Mouse (Mus musculus) liver, embryonic 11.5 days (tissue): ENCODE results near the gene Engase. TPM values are rescaled to one million over a fixed set of nuclear protein-coding genes. Genes with fewer than 3 reads are reported as not detected.

Experiments
- ATAC-seq: fragments of 200-750 bp; cut with Nextera tagmentation; replicated peaks from 2 replicates; pipeline ENCODE4 v1.8.0; 2017; ENCODE audit warnings: moderate number of reproducible peaks, mild to moderate bottlenecking, moderate TSS enrichment, moderate library complexity; ENCODE audit not compliant: low FRiP score
- DNase-seq: peaks from one replicate; pipeline ENCODE4 v3.0.0-alpha.2; 2017; ENCODE audit warnings: low spot score
- H3K27ac ChIP-seq: fragments of 300-500 bp; sonication (generic); 2 replicates; pipeline ENCODE4 v1.5.1; 2014; ENCODE audit warnings: mild to moderate bottlenecking, low read depth, low read length, control low read depth
- H3K27me3 ChIP-seq: fragments of 300-500 bp; sonication (generic); replicated peaks from 2 replicates; pipeline ENCODE4 v1.6.1; 2014; ENCODE audit warnings: low read length, mixed read lengths; ENCODE audit not compliant: control insufficient read depth, insufficient read depth
- H3K36me3 ChIP-seq: fragments of 300-500 bp; sonication (generic); 2 replicates; pipeline ENCODE4 v1.6.1; 2014; ENCODE audit warnings: mild to moderate bottlenecking, low read length, moderate library complexity, mixed read lengths; ENCODE audit not compliant: control insufficient read depth, insufficient read depth
- H3K4me1 ChIP-seq: fragments of 300-500 bp; sonication (generic); replicated peaks from 2 replicates; pipeline ENCODE4 v1.6.1; 2014; ENCODE audit warnings: low read length, mixed read lengths; ENCODE audit not compliant: control insufficient read depth, insufficient read depth
- H3K4me2 ChIP-seq: fragments of 300-500 bp; sonication (generic); 2 replicates; pipeline ENCODE4 v1.6.1; 2014; ENCODE audit warnings: mild to moderate bottlenecking, control low read depth, moderate library complexity
- H3K4me3 ChIP-seq: fragments of 300-500 bp; sonication (generic); 2 replicates; pipeline ENCODE4 v1.5.1; 2014; ENCODE audit warnings: low read depth, low read length, control low read depth
- H3K9ac ChIP-seq: fragments of 300-500 bp; sonication (generic); 2 replicates; pipeline ENCODE4 v1.6.1; 2014; ENCODE audit warnings: low read depth, low read length, control low read depth
- H3K9me3 ChIP-seq: fragments of 300-500 bp; sonication (generic); 2 replicates; pipeline ENCODE4 v1.6.1; 2016; ENCODE audit warnings: low read length, inconsistent platforms, mixed read lengths; ENCODE audit not compliant: control insufficient read depth
- WGBS: fragments of 180-500 bp; shearing (Covaris S2); extraction: QIAGEN DNeasy Blood & Tissue Kit; methylation state at CpG from one replicate; pipeline ENCODE4 v1.1.7; 2014; 5-methylcytosine and 5-hydroxymethylcytosine counted together
- polyA plus RNA-seq: library from polyadenylated mRNA; unstranded; fragments of >200 nt; fragmentation: Nextera tagmentation; extraction: Ambion mirVana; gene quantifications from 2 replicates; pipeline ENCODE4 v1.2.1, GENCODE M21; 2014

Engase gene
- polyA plus RNA-seq: 13.4 and 14.3 TPM in 2 replicates

GRCm38 (mm10) chr11:118476396-118477373 lies at the start of gene Engase:
Gene Engase (plus strand): TSS chr11:118476829.
- Histone ChIP-seq H3K27ac (peak within 1 kb of the TSS; percentile 17; the same call in 1 of the 2 replicates), H3K4me2 (peak within 1 kb of the TSS; percentile 85), H3K9ac (peak within 1 kb of the TSS; percentile 83), H3K9me3 (no peaks in the 10 kb centered on the region), H3K27me3 (no peaks in the 10 kb centered on the region), H3K36me3 (peaks cover 2% of the 10 kb centered on the region; the same call in 1 of the 2 replicates), H3K4me3 (peak within 1 kb of the TSS; percentile 81), H3K4me1 (peaks cover 19% of the 10 kb centered on the region; the same call in 1 of the 2 replicates)
- DNase-seq (peak; percentile 95), ATAC-seq (peak; percentile 99)
- WGBS: under 1% methylated on average over 56 of the region's 57 CpGs

GRCm38 (mm10) chr11:118427266-118427779 lies 49.3 kb upstream of the Engase start:
- ATAC-seq: no peak
- no peaks in the 10 kb centered on the region for H3K36me3 ChIP-seq
- peaks cover 15% of the 10 kb centered on the region for H3K4me1 ChIP-seq
- no peak for DNase-seq
- no peak overlapping the region for H3K9ac ChIP-seq
- WGBS: 28% methylated on average over 3 of the region's 3 CpGs
- no peaks in the 10 kb centered on the region for H3K9me3 ChIP-seq
- no peak overlapping the region for H3K4me3 ChIP-seq
- H3K27me3 ChIP-seq: peaks cover 9% of the 10 kb centered on the region; the same call in 1 of the 2 replicates
- H3K4me2 ChIP-seq: peak overlapping the region; percentile 53
- H3K27ac ChIP-seq: peak overlapping the region; percentile 52; the same call in 1 of the 2 replicates

- H3K4me1 ChIP-seq: peaks cover 15% of the 10 kb centered on the region
- DNase-seq: no peak
- no peaks in the 10 kb centered on the region for H3K9me3 ChIP-seq
- peaks cover 9% of the 10 kb centered on the region; the same call in 1 of the 2 replicates for H3K27me3 ChIP-seq
- no peaks in the 10 kb centered on the region for H3K36me3 ChIP-seq
- H3K9ac ChIP-seq: no peak within 1 kb of the TSS; the same call in 1 of the 2 replicates
- peak within 1 kb of the TSS; percentile 52; the same call in 1 of the 2 replicates for H3K27ac ChIP-seq
- ATAC-seq: no peak
- WGBS: 5% methylated on average over 8 of the region's 8 CpGs
- H3K4me2 ChIP-seq: peak within 1 kb of the TSS; percentile 53
- peak within 1 kb of the TSS; percentile 29 for H3K4me3 ChIP-seq
Observed at GRCm38 (mm10) chr11:118427986-118428385, 48.6 kb upstream of the Engase start, which contains the start of gene C1qtnf1. Gene C1qtnf1 (plus strand): TSS chr11:118428203.

DNA sequence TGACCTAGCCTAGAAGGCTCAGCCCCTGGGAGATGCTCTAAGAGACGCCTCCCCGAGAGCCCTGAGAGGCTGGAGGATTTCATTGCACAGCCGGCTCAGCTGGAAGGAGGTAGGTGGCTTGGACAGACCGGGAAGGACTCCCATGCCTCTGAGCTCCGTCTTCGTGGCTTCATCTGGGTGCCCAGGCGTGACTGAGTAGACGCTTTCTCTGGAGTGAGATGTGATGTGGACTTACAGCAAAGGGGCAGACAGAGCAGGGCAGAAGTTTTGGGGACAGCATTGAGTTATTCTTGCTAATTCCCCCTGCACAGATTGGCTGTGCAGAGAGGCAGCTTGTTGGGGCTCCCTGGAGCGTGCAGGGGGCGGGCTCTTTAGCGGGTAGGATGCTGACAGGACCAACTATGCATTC lies 48.2 kb upstream of the Engase start:
- WGBS: 16% methylated on average over 11 of the region's 11 CpGs
- H3K9ac ChIP-seq: no peak overlapping the region; the same call in 1 of the 2 replicates

DNA sequence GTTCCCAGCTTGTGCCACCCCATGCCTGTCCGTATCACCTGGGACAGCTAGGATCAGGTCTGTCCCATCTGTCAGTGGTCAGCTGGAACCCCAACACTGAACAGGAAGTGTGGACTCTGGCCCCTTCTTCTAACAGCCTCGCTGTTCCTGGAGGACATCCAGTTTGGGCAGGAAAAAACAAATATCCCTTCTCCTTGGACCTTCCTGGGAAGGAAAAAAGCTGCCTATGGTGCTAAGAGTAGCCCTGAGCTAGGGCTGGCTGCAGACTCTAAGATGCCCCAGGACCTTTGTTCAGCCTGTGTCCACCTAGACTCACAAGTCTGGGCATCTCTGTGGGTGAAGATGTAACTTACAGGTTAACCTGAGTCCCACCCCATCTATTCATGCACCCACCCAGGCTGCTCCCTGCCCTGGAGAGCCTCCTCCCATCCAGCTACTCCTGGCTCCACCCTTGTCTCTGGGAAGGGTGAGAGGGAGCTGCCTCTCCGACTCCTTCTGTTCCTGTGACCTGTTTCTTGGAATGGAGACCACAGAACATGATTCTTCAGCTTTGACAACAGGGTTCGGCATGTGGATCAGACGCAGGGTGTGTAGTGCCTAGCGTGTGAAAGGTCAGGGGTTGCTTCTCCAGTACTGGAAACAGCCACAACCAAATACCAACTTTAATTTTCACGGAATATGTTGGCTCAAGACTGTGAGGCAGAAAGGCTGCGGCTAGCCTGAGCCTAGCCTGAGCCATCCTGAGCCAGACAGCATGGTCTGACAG lies 47.5 kb upstream of the Engase start:
- 58% methylated on average over 8 of the region's 8 CpGs for WGBS
- Histone ChIP-seq H3K9me3 (no peaks in the 10 kb centered on the region), H3K27ac (no peak overlapping the region), H3K27me3 (peaks cover 9% of the 10 kb centered on the region; the same call in 1 of the 2 replicates), H3K4me3 (peak overlapping the region; percentile 29), H3K9ac (no peak overlapping the region; the same call in 1 of the 2 replicates), H3K4me2 (peak overlapping the region; percentile 53), H3K36me3 (no peaks in the 10 kb centered on the region), H3K4me1 (peaks cover 17% of the 10 kb centered on the region)
- ATAC-seq: no peak
- DNase-seq: no peak

More for the DNA sequence above, 48.2 kb upstream of the Engase start:
- Histone ChIP-seq H3K27me3 (peaks cover 9% of the 10 kb centered on the region; the same call in 1 of the 2 replicates), H3K4me2 (peak overlapping the region; percentile 53), H3K4me3 (peak overlapping the region; percentile 29), H3K36me3 (no peaks in the 10 kb centered on the region), H3K4me1 (peaks cover 15% of the 10 kb centered on the region), H3K27ac (peak overlapping the region; percentile 32; the same call in 1 of the 2 replicates), H3K9me3 (no peaks in the 10 kb centered on the region)
- DNase-seq (no peak), ATAC-seq (no peak)

- 42% methylated on average over 4 of the region's 4 CpGs for WGBS
- no peak overlapping the region for H3K27ac ChIP-seq
- H3K36me3 ChIP-seq: no peaks in the 10 kb centered on the region
- no peak overlapping the region for H3K4me2 ChIP-seq
- no peaks in the 10 kb centered on the region for H3K9me3 ChIP-seq
- ATAC-seq (no peak), DNase-seq (no peak)
- peaks cover 9% of the 10 kb centered on the region; the same call in 1 of the 2 replicates for H3K27me3 ChIP-seq
- peaks cover 11% of the 10 kb centered on the region for H3K4me1 ChIP-seq
- H3K4me3 ChIP-seq: no peak overlapping the region
- no peak overlapping the region for H3K9ac ChIP-seq
Observed at GRCm38 (mm10) chr11:118430291-118430885, 46.2 kb upstream of the Engase start.

- DNase-seq: no peak
- H3K9ac ChIP-seq: no peak overlapping the region
- no peaks in the 10 kb centered on the region for H3K9me3 ChIP-seq
- H3K4me1 ChIP-seq: peaks cover 11% of the 10 kb centered on the region
- no peak overlapping the region for H3K27ac ChIP-seq
- H3K27me3 ChIP-seq: peaks cover 9% of the 10 kb centered on the region; the same call in 1 of the 2 replicates
- 73% methylated on average over 16 of the region's 16 CpGs for WGBS
- no peaks in the 10 kb centered on the region for H3K36me3 ChIP-seq
- no peak overlapping the region for H3K4me3 ChIP-seq
- ATAC-seq: no peak
- no peak overlapping the region for H3K4me2 ChIP-seq
Observed at GRCm38 (mm10) chr11:118431100-118431948, 45.3 kb upstream of the Engase start.
